Mouse (Mus musculus) heart, adult 8-10 months (tissue): ENCODE results near the gene Steap2. TPM values are rescaled to one million over a fixed set of nuclear protein-coding genes. Genes with fewer than 3 reads are reported as not detected.

Source experiments
- DNase-seq: peaks from one replicate; pipeline ENCODE4 v3.0.0; 2022; ENCODE audit warnings: low spot score
- total RNA-seq, 4 experiments: library from RNA; stranded (reverse); gene quantifications; 2 replicates each; pipeline ENCODE4 v1.2.4; 2022

The Steap2 gene
- total RNA-seq, 4 experiments from 2014 or later: 0.44 to 0.65 (median 0.60) TPM

DNA sequence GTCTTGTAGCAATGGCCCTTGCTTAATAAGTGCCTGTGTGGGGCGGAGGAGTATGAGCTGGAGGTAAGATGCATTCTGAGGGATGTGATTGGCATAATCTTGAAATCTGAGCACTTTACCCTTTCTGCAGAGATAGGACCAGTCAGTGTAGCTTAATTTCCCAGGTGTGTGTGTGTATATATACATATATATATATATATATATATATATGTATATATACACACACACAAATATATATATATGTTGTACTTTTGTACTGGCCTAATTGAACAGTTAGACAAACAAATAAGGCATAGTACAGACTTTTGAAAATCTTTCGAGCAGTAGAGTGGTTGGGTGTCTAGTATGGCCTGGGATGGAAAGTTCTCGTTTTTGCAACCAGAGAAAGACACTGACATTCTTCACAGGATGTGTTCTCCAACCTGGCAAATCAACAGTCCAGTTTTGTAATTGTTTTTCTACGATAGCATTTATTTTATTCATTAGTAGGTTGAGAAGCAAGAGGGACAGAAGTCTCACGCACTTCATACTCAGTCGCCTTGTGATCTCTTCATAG lies 29.9 kb downstream of the Steap2 start:
- DNase-seq: no peak

- peak; percentile 52 for DNase-seq
Observed at GRCm38 (mm10) chr5:5663655-5664370, 30.6 kb downstream of the Steap2 start, which contains the start of gene Cfap69. Cfap69 (minus strand) TSS chr5:5664239.

GRCm38 (mm10) chr5:5663057-5663456 lies 31.3 kb downstream of the Steap2 start:
- DNase-seq: no peak

GRCm38 (mm10) chr5:5658680-5659079 lies 35.7 kb downstream of the Steap2 start:
- DNase-seq: no peak

GRCm38 (mm10) chr5:5657932-5658331 lies 36.4 kb downstream of the Steap2 start:
- DNase-seq: no peak

DNA sequence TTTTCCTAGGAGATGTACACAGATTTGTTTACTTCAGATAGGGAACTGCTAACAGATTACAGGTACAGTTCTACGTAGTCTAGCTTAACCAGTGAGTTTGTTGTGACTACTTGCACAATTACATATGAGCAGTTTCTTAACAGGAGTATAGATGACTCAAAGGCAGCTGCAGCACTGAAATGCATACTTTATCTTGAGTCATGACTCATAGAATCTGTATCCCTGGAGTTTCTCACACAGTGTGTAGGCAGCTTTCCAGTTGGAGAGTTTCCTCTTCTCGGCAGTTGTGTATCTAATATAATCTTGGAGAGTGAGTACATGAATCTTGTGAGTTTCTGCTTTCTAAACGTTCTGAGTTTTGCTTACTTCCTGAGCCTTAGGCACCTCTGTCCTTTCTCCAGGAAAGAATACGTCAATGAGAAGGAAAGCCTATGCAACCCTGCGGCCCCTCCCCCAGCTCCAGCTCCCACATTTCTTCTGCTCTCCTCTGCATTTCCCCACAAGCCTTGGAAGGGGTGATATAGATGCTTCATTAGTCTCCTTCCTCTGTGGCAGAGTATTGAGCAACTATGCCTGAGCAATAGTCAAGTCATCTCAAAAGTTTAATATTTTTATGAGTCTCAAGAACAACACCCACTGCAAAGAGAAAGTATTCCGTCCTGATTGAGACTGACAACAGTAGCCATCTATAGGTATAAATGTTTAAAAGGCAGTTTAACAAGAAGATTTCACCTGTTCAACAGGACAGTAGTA lies 45.4 kb downstream of the Steap2 start:
- no peak for DNase-seq

- no peak for DNase-seq
Observed at GRCm38 (mm10) chr5:5646173-5646572, 48.2 kb downstream of the Steap2 start.

- no peak for DNase-seq
Observed at GRCm38 (mm10) chr5:5638496-5638895, 55.9 kb downstream of the Steap2 start.

DNA sequence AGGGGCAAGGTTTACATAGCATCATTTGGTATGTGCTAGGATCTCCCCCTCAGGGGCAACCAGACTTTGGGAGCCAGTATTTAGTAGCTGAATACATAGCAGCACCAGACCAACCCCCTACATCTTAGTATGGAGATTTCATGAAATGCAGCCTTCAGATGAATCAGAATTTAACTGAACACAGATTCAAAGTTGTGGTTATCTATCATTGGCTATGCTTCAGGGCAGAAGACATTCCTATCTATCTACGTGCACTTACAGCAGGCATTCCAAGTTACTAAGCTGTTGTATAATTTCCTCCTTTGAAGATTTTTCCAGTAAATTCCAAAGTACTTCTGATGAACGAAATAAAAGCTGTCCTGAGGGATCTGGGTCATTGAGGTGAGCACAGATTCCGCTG lies 68.9 kb downstream of the Steap2 start:
- no peak for DNase-seq

- DNase-seq: no peak
Observed at GRCm38 (mm10) chr5:5618329-5618728, 76.0 kb downstream of the Steap2 start.

Other genes starting within 250 kb of the Steap2 start
- not detected for gene 1700015F17Rik, start 215.4 kb downstream of the Steap2 start, total RNA-seq
- 10 to 100 TPM; 13.7 to 24.2 (median 16.9) TPM for gene Cldn12, start 179.6 kb downstream of the Steap2 start, total RNA-seq
- 10 to 100 TPM in 3 of 4 experiments, 1 to 10 TPM in 1; 9.1 to 13.0 (median 11.1) TPM for gene Gtpbp10, start 135.0 kb downstream of the Steap2 start, total RNA-seq
- not detected for gene Gm8773, start 120.8 kb downstream of the Steap2 start, total RNA-seq
- 1 to 10 TPM in 1 of 4 experiments, under 1 TPM in 3; 0.44 to 1.1 (median 0.68) TPM for gene Cfap69, start 30.3 kb downstream of the Steap2 start, total RNA-seq
- not detected for gene Steap1, start 54.7 kb upstream of the Steap2 start, total RNA-seq